Mouse (Mus musculus) limb, embryonic 10.5 days (tissue): Measurements from ENCODE around the gene Serpina9. TPM values are rescaled to one million over a fixed set of nuclear protein-coding genes. Genes with fewer than 3 reads are reported as not detected.

Experiments
- DNase-seq: peaks from one replicate; pipeline ENCODE4 v3.0.0-alpha.2; 2017; ENCODE audit warnings: low spot score
- H3K27ac ChIP-seq: fragments of 300-500 bp; sonication (generic); 2 replicates; pipeline ENCODE4 v1.5.1; 2016; ENCODE audit warnings: mild to moderate bottlenecking
- H3K27me3 ChIP-seq: fragments of 300-500 bp; sonication (generic); 2 replicates; pipeline ENCODE4 v1.6.1; 2016; ENCODE audit warnings: low read depth, mild to moderate bottlenecking; ENCODE audit not compliant: poor library complexity, severe bottlenecking
- H3K36me3 ChIP-seq: fragments of 300-500 bp; sonication (generic); 2 replicates; pipeline ENCODE4 v1.6.1; 2016; ENCODE audit warnings: mild to moderate bottlenecking, moderate library complexity
- H3K4me1 ChIP-seq: fragments of 300-500 bp; sonication (generic); 2 replicates; pipeline ENCODE4 v1.6.1; 2016
- H3K4me3 ChIP-seq: fragments of 300-500 bp; sonication (generic); 2 replicates; pipeline ENCODE4 v1.5.1; 2016; ENCODE audit warnings: mild to moderate bottlenecking, moderate library complexity
- H3K9me3 ChIP-seq: fragments of 300-500 bp; sonication (generic); replicated peaks from 2 replicates; pipeline ENCODE4 v1.6.1; 2016; ENCODE audit warnings: mild to moderate bottlenecking
- WGBS: fragments of 180-500 bp; shearing (Covaris S2); methylation state at CpG from one replicate; pipeline ENCODE4 v1.1.7; 2016; 5-methylcytosine and 5-hydroxymethylcytosine counted together
- polyA plus RNA-seq: library from polyadenylated mRNA; unstranded; fragments of >200 nt; fragmentation: Nextera tagmentation; extraction: Ambion mirVana; gene quantifications from 2 replicates; pipeline ENCODE4 v1.2.1, GENCODE M21; 2016

Serpina9 gene
- not detected in 2 replicates for polyA plus RNA-seq

GRCm38 (mm10) chr12:104013620-104014019 is at the start of gene Serpina9:
TSS of gene Serpina9 (minus strand) at chr12:104013755.
- DNase-seq = no peak
- Histone ChIP-seq H3K4me1 (no peaks in the 10 kb centered on the region), H3K36me3 (no peaks in the 10 kb centered on the region), H3K9me3 (no peaks in the 10 kb centered on the region), H3K27me3 (no peaks in the 10 kb centered on the region), H3K27ac (no peak within 1 kb of the TSS), H3K4me3 (no peak within 1 kb of the TSS)
- 85% methylated on average over 6 of the region's 6 CpGs for WGBS

GRCm38 (mm10) chr12:104061862-104062261 is 48.3 kb upstream of the Serpina9 start:
- Histone ChIP-seq H3K36me3 (no peaks in the 10 kb centered on the region), H3K4me3 (no peak overlapping the region), H3K4me1 (no peaks in the 10 kb centered on the region), H3K9me3 (no peaks in the 10 kb centered on the region), H3K27ac (no peak overlapping the region), H3K27me3 (no peaks in the 10 kb centered on the region)
- WGBS = 50% methylated on average over 2 of the region's 2 CpGs
- DNase-seq = no peak

- Histone ChIP-seq H3K4me3 (no peak overlapping the region), H3K27ac (no peak overlapping the region), H3K9me3 (no peaks in the 10 kb centered on the region), H3K4me1 (no peaks in the 10 kb centered on the region), H3K27me3 (no peaks in the 10 kb centered on the region), H3K36me3 (no peaks in the 10 kb centered on the region)
- 90% methylated on average over 6 of the region's 6 CpGs for WGBS
- DNase-seq = no peak
Measured at GRCm38 (mm10) chr12:104060126-104060525, 46.6 kb upstream of the Serpina9 start.

GRCm38 (mm10) chr12:104057531-104057930 is 44.0 kb upstream of the Serpina9 start:
- no peaks in the 10 kb centered on the region for H3K9me3 ChIP-seq
- H3K4me3 ChIP-seq = no peak overlapping the region
- no peaks in the 10 kb centered on the region for H3K36me3 ChIP-seq
- no peak for DNase-seq
- no peaks in the 10 kb centered on the region for H3K4me1 ChIP-seq
- H3K27ac ChIP-seq = no peak overlapping the region
- 85% methylated on average over 7 of the region's 7 CpGs for WGBS
- no peaks in the 10 kb centered on the region for H3K27me3 ChIP-seq

GRCm38 (mm10) chr12:104057050-104057449 is 43.5 kb upstream of the Serpina9 start:
- Histone ChIP-seq H3K4me1 (no peaks in the 10 kb centered on the region), H3K27me3 (no peaks in the 10 kb centered on the region), H3K27ac (no peak overlapping the region), H3K9me3 (no peaks in the 10 kb centered on the region), H3K36me3 (no peaks in the 10 kb centered on the region), H3K4me3 (no peak overlapping the region)
- 35% methylated on average over 4 of the region's 4 CpGs for WGBS
- no peak for DNase-seq

GRCm38 (mm10) chr12:104055755-104056154 is 42.2 kb upstream of the Serpina9 start:
- Histone ChIP-seq H3K4me1 (no peaks in the 10 kb centered on the region), H3K9me3 (no peaks in the 10 kb centered on the region), H3K27ac (no peak overlapping the region), H3K36me3 (no peaks in the 10 kb centered on the region), H3K4me3 (no peak overlapping the region), H3K27me3 (no peaks in the 10 kb centered on the region)
- 84% methylated on average over 8 of the region's 8 CpGs for WGBS
- DNase-seq = no peak

GRCm38 (mm10) chr12:104053995-104054394 is 40.4 kb upstream of the Serpina9 start:
- Histone ChIP-seq H3K4me3 (no peak overlapping the region), H3K36me3 (no peaks in the 10 kb centered on the region), H3K4me1 (no peaks in the 10 kb centered on the region), H3K27me3 (no peaks in the 10 kb centered on the region), H3K27ac (no peak overlapping the region), H3K9me3 (no peaks in the 10 kb centered on the region)
- DNase-seq = no peak
- 58% methylated on average over 1 of the region's 1 CpGs for WGBS

- no peak for DNase-seq
- no peaks in the 10 kb centered on the region for H3K9me3 ChIP-seq
- no peaks in the 10 kb centered on the region for H3K4me1 ChIP-seq
- H3K4me3 ChIP-seq = no peak overlapping the region
- 91% methylated on average over 8 of the region's 8 CpGs for WGBS
- no peaks in the 10 kb centered on the region for H3K36me3 ChIP-seq
- H3K27ac ChIP-seq = no peak overlapping the region
- no peaks in the 10 kb centered on the region for H3K27me3 ChIP-seq
Measured at GRCm38 (mm10) chr12:104045713-104046112, 32.2 kb upstream of the Serpina9 start.

GRCm38 (mm10) chr12:104044343-104044742 is 30.8 kb upstream of the Serpina9 start, which contains the start of gene Serpina12:
TSS of gene Serpina12 (minus strand) at chr12:104044443.
- no peaks in the 10 kb centered on the region for H3K4me1 ChIP-seq
- no peaks in the 10 kb centered on the region for H3K36me3 ChIP-seq
- H3K9me3 ChIP-seq = no peaks in the 10 kb centered on the region
- H3K27ac ChIP-seq = no peak within 1 kb of the TSS
- no peak for DNase-seq
- no peaks in the 10 kb centered on the region for H3K27me3 ChIP-seq
- WGBS = 92% methylated on average over 7 of the region's 7 CpGs
- H3K4me3 ChIP-seq = no peak within 1 kb of the TSS

GRCm38 (mm10) chr12:104042753-104043152 is 29.2 kb upstream of the Serpina9 start:
- no peaks in the 10 kb centered on the region for H3K4me1 ChIP-seq
- WGBS = 93% methylated on average over 2 of the region's 2 CpGs
- H3K9me3 ChIP-seq = no peaks in the 10 kb centered on the region
- no peak overlapping the region for H3K4me3 ChIP-seq
- H3K27ac ChIP-seq = no peak overlapping the region
- DNase-seq = no peak
- H3K36me3 ChIP-seq = no peaks in the 10 kb centered on the region
- no peaks in the 10 kb centered on the region for H3K27me3 ChIP-seq

GRCm38 (mm10) chr12:104041401-104041800 is 27.8 kb upstream of the Serpina9 start:
- no peak overlapping the region for H3K27ac ChIP-seq
- DNase-seq = no peak
- H3K4me3 ChIP-seq = no peak overlapping the region
- H3K4me1 ChIP-seq = no peaks in the 10 kb centered on the region
- H3K36me3 ChIP-seq = no peaks in the 10 kb centered on the region
- H3K9me3 ChIP-seq = no peaks in the 10 kb centered on the region
- WGBS = 72% methylated on average over 6 of the region's 6 CpGs
- no peaks in the 10 kb centered on the region for H3K27me3 ChIP-seq

GRCm38 (mm10) chr12:104038181-104038580 is 24.6 kb upstream of the Serpina9 start:
- WGBS = 95% methylated on average over 7 of the region's 7 CpGs
- H3K4me3 ChIP-seq = no peak overlapping the region
- H3K27ac ChIP-seq = no peak overlapping the region
- no peak for DNase-seq
- H3K4me1 ChIP-seq = no peaks in the 10 kb centered on the region
- H3K36me3 ChIP-seq = no peaks in the 10 kb centered on the region
- H3K9me3 ChIP-seq = no peaks in the 10 kb centered on the region
- H3K27me3 ChIP-seq = no peaks in the 10 kb centered on the region

- H3K4me1 ChIP-seq = no peaks in the 10 kb centered on the region
- DNase-seq = no peak
- H3K36me3 ChIP-seq = no peaks in the 10 kb centered on the region
- H3K9me3 ChIP-seq = no peaks in the 10 kb centered on the region
- WGBS = 100% methylated on average over 1 of the region's 1 CpGs
- H3K4me3 ChIP-seq = no peak overlapping the region
- H3K27me3 ChIP-seq = no peaks in the 10 kb centered on the region
- no peak overlapping the region for H3K27ac ChIP-seq
Measured at GRCm38 (mm10) chr12:104033752-104034151, 20.2 kb upstream of the Serpina9 start.

GRCm38 (mm10) chr12:104029986-104030385 is 16.4 kb upstream of the Serpina9 start:
- Histone ChIP-seq H3K36me3 (no peaks in the 10 kb centered on the region), H3K27me3 (no peaks in the 10 kb centered on the region), H3K4me1 (no peaks in the 10 kb centered on the region), H3K4me3 (no peak overlapping the region), H3K9me3 (no peaks in the 10 kb centered on the region), H3K27ac (no peak overlapping the region)
- peak; percentile 39 for DNase-seq
- 49% methylated on average over 8 of the region's 8 CpGs for WGBS
